Mouse (Mus musculus): ENCODE results near the gene Wscd2. TPM values are rescaled to one million over a fixed set of nuclear protein-coding genes. Genes with fewer than 3 reads are reported as not detected.

Gene Wscd2
- total RNA-seq, 2 experiments from 2014 or later: 2.7 to 4.6 TPM

DNA sequence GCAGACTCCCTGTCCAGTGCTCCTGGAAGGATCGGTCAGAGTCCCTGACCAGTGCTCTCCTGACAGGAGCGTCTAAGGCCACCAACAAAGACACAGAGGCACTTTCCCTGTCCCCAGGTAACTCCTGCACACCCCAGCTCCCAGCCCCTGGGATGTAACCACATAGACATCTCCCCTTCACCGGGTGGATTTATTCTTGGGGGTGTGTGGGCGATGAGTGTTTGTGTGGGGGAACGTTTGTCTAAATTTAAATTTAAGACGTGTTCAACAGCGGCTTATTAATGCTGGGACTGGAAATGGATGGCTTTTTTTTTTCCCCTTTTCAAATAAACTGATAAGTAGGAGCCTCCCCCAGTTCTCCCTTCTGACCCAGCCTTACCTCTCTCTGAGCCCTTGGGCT, 49.7 kb downstream of the Wscd2 start:
- DNase-seq: no peak

DNA sequence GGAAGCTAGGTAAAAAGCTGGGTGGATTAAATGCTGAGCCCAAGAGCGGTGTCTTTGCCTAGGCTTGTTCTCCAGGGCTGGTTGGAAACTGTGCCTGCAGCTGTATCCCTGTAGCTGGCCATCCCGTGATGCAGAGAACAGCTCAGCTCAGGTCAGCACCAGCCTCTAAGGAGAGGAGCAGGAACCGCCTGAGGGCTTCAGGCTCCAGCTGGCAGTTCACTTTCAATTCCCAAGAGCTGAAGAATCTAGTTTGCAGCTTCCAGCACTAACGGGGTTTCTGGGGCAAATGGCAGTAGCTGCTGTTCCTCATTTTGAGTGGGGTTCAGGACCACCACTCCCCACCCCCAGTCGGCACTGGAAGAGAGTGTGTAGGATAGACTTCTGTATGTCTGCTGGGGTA, 51.1 kb downstream of the Wscd2 start:
- DNase-seq: no peak

DNA sequence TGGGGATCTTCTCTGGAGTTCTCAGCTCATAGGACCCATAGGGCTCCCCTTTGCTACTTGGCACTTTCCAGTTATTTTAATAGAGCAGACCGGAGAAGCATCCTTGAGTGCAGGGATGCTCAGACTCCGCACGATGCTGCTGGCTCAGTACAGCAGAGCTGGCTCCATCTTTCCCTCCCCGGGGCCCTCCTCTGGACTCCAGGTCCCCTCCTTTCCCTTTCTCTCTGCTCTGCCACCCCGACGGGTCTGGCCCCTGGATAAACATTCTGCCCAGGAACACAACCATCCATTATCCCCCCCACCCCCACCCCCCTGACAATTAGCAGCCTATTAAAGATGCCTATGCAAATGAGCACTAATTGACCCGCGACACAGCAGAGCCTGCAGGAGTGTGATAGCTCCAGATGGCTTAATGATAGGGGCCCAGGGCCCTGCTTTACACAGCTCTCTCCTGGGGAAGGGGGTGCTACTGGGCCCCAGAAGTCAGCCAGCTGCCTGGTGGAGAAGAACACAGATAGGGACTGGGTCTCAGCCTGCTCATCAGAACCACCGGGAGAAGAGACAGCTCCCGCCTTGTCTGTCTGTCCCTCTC, 52.8 kb downstream of the Wscd2 start:
- DNase-seq: no peak

DNA sequence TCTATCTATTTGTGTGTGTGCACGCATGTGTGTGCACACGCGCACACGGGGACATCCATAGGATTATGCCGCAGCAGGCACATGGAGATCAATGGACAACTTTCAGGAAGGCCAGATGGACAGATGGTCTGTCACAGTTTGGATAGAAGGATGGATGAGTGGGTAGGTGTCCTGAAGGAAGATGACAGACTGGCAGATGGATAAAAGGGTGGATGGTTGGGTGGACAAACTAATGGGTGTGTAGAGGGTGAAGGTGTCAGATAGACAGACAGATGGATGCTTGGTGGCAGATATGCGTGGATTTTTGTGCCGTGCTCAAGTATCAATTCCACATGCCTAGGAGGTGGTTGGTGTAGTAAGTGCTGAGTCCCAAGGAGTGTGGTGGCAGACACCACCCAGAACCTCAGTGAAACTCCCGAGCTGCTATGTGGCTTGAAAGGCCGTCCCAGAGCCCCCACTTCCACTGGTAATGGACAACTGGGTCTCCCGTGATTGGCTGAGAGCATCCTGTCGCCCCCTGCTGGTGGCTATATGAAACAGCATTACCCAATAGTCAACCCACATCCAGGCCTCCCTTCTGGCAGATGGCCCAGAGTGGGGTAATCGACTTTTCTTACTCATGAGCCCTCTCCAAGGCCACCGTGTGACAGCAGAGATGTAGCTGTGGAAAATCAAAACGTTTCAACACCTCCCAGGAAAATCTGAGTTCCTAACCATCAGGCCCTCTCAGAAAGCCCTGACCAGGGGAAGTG, 58.0 kb downstream of the Wscd2 start:
- DNase-seq: peak; percentile 75 to 81

DNA sequence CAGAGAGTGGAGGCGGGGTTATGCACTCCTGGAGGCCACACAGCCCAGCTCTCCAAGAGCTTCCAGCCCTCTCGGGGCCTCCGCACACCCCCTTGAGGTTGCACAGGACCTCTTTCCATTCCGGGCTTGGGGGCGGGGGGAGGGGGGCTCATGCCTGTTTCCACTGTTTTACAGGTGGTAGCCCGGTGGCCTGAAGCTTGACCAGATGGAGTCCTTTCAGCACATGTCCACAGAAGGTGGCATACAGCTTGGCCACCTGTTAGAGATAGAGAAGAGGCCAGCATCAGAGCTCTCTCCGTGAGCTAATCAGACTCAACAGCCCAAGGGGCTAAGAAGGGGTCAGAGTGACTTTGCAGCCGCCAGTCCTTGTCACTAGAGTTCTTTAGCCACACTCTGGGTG, 60.1 kb downstream of the Wscd2 start:
- DNase-seq: no peak

DNA sequence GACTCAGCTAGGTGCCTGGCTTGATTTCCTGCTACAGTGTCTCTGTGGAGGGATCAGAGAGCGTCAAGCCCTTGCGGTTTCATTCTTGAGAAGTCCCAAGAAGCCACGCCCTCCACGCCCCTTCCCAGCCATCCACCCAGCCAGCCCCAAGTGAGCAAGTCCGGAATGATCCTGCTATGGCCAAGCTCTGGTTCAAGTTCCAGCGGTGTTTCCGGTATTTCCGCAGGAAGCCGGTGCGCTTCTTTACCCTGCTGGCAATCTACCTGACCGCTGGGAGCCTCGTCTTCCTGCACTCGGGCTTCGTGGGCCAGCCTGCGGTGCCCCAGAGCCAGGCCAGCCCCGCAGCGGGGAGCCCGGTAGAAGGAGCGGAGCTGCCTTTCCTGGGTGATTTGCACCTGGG, 60.6 kb downstream of the Wscd2 start:
- DNase-seq: no peak

DNA sequence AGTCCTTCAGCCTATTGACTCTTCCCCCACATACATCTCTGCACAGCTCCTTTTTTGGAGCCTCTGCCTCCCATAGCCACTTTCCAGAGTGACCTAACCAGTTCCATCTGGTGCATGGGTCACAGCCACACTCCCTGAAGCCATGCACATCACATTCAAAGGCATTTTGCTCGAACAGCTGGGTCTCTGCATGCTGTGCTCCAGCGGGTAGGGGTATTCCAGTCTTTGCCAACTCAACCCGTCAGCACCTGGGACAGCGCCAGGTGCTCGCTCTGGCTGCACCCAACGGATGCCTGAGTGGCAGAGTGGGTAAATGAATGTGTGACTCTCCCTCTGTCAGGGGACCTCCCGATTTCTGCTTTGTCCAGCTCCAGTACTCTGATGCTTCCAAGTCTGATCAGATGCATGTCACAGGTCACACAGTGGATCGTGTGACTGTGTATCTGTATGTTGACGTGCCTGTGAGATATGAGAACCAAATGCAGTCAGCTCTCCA, 63.3 kb downstream of the Wscd2 start:
- peak in 1 of 2 experiments; percentile 25 for DNase-seq

DNA sequence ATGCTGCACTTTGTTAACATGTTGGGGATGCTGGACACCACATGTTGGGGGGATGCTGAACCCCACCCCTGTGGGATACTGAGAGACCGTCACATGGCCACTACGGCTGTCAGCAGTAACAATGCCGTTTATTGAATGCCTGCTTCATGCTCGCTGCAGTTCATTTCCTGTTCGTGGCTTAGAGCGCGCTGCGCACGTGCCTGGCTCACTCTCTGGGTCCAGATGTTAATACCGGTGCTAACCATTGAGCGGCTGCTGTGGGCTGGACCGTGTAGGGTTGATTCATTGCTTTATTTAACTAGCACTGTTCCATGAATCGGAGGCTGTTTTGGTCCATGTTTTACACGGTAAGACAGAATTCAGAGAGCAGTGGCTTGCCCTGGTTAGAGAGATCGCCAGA, 64.0 kb downstream of the Wscd2 start:
- DNase-seq: no peak

DNA sequence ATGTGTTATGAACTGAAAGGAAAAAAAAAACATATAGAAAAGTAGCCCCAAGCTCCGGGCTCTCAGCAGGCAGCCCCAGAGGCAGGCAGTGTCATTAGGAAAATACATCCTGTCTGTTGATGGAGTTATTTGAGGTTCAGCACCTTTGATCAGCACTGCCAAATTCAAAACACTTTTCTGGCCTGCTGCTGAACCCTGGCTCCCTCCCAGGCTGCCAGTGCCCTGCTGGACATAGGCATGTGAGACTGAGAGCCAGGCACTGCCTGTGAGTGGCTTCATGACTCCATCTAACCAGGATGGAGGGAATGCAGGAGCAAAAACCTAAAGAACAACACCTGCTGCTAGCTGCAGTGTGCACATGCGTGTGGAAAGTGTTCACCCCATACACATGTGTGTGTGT, 64.4 kb downstream of the Wscd2 start:
- DNase-seq: peak in 1 of 2 experiments; percentile 42

DNA sequence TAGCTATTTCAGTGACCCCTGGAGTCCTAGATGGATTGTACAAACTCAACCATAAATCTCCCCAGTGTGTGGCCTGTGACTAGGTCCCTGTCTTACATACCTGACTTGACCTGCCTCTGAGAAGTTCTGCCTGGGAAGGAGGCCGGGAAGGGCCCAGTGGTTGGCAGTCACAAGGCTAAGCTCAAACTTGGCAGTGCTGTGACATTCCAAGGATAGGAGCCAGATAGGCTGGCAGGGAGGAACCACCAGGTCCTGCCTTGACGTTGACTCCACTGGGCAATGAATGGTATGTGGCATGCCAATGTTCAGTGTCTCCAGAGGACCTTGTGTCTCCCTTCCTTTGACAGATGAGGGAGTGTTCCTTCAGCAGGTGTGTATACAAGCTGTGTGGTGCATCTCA, 65.6 kb downstream of the Wscd2 start:
- peak in 1 of 2 experiments; percentile 32 for DNase-seq

DNA sequence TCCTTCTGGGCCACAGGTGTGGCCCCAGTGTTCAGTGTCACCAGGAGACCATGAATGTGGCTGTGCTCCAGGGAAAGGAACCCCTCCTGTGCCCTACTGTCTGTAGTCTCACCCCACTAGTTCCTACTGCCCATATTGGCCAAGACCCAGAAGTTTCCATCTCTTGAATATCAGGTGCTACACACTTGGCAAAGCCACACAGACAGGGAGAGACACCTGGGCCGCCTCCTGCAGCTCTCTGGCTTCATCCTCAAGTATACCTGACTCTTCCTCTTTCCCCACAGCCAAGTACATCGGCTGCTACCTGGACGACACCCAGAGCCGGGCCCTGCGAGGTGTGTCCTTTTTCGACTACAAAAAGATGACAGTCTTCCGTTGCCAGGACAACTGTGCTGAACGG, 67.9 kb downstream of the Wscd2 start:
- DNase-seq: no peak

DNA sequence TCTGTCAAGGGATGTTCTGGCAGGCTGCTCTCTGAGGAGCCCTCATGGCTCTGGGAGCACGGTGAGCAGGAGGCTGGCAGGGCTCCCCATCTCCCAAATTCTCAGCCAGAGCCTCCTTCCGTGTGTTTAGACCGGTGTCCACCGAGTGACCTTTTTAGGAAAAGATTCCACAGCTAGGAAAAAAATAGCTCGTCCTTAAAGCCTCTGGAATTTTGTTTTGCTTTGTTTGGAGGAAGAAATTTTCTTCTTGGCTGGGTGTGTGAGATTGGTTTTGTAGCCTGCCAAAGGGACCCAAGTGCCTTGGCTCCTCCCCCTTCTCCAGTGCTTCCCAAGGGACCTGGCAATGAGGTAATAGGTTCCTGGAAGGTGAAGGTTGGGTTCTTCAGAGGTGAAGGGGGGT, 69.5 kb downstream of the Wscd2 start:
- DNase-seq: peak in 1 of 2 experiments; percentile 32

DNA sequence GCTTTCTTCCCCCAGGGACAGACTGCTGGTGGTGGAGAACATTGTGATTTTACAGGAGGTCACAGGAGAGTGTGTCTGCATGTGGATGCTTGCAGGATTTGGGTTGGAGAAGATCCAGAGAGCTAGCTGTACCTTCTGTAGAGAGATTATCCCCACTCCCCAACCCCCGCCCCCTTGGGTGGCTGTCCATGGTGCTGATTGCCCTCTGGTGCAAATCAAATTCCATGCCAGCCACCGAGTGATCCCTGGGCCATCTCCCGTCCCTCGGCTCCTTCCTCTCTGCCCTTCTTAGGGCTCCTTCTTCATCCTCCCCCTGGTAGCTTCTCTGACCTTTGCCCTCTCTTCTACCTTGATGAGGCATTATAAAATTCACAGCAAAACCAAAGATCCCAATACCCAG, 74.3 kb downstream of the Wscd2 start:
- no peak for DNase-seq

DNA sequence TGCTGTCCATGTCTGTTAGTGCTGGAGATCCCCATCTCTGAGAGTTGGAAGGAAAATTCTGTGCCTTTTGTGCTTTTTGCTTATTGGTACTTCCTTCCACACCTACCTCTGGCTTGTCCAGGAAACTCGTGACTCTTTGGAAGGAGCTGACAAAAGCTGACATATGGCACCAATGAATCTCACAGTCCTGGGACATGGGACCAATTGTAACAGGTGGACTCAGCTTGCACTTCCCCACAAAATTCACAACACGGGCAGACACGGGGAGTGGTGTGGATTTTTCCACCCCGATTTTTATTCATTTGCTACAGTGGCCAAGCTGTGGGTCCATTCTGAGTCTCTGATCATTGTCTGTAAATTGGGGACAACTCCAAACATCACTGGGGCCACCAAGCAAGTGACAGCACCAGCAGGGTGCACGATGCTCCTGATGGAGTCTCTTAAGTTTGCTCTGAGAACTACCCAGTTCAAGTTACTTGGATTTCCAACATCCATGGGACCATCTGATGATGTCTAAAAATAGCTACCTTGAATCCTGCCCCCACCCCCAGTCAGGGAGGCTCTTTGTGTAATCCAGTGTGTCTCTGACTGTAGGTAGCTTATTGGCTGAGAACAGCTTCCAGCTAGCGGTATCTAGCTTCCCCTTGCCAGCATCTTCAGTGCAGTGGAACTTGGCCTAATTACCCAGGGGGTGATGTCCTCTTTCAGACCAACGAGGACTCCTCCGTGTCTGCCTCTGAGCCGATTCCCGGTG, 75.1 kb downstream of the Wscd2 start:
- DNase-seq: no peak

DNA sequence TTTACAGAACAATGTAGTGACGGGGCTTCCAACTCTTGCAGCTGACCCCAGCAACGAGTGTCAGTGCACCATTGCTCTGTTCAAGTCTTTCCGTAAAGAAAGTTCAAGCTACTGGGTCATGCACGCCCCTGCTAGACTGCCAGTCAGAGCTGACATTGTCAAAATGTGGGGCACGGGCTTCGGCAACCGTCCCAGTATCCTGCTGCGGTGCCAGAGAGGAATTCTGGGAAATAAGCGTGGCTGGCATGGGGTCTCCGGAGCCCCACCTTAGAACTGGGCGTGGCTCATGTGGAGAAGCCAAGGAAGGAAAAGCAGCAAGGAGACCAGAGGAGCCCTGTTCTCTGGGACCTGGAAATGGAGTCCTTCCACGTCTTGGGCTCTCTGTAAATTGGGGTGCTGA, 75.7 kb downstream of the Wscd2 start:
- DNase-seq: no peak

DNA sequence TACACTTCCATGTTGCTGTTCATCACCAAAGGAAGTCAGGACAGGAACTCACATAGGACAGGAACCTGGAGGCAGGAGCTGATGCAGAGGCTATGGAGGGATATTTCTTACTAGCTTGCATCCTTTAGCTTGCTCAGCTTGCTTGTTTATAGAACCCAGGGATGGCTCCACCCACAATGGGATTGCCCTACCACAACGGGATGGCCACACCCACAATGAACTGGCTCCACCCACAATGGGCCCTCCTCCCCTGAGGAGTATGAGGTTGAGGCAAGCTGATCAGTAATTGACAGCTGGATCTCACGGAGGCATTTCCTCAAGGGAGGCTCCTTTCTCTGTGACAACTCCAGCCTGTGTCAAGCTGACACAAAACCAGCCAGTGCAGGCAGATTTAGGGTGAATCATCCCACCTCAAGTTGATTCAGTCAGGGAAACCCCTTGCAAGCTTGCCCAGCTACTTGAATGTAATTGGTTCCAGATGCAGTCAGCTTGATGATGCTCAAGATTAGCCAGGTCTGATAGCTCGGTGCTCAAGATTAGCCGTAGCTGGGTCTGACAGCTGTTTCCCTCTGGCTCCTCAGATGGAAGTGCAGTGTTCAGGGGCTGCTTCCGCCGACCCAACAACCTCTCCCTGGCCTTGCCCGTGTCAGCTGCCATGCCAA, 80.1 kb downstream of the Wscd2 start:
- DNase-seq: no peak

DNA sequence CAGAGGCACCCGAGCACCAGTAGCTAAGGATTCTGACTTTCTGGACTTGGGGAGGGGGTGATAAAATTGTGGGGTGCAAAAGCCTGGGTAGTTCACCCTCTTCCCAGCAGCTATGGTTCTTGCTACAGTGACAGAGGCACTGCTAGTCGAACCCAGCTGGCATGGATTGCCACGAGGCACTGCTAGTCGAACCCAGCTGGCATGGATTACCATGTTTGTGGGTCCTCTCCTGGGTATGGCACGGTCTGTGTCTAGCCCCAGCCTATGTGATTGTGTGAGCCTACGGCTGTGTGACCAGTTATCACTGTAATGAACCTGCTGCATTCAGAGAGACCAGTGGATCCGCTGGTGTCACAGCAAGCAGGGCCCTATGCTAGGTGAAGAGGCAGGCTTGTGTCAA, 87.4 kb downstream of the Wscd2 start:
- no peak for DNase-seq

DNA sequence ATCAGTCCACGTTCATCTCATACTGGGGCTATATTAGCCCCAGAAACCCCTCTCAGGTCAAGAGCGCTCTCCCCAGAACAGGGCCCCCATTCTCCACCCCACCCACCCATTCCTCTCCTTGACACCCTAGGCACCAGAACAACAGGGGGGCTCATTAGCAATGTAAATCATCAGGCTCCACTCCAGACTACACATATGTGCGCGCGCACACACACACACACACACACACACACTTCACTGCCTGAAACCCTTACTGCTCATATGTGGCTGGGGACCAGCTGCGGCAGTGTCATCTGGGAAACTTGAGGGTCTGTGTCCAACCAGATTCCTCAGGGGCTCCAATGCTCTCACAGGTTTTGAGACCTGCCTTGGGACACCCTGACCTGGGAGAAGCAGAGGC, 88.3 kb downstream of the Wscd2 start:
- no peak for DNase-seq

DNA sequence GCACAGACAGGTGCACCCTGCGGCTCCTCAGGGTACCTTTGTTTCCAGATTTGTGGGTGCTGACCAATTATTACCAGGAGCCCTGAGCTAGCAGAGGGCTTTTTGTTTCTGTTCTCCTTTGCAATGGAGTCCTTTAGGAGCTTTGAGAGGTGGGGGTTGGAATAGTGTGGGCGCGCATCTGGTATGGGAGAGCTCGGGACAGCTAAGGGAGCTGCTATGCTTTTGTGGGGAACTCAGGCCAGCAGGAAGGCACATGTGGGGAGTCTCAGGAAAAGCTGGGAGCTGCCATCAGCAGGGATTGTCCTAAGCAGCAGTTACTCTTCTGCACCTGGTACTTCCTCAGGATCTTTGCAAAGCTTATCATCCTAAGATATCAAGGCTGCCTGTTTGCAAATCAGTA, 89.0 kb downstream of the Wscd2 start:
- DNase-seq: no peak

DNA sequence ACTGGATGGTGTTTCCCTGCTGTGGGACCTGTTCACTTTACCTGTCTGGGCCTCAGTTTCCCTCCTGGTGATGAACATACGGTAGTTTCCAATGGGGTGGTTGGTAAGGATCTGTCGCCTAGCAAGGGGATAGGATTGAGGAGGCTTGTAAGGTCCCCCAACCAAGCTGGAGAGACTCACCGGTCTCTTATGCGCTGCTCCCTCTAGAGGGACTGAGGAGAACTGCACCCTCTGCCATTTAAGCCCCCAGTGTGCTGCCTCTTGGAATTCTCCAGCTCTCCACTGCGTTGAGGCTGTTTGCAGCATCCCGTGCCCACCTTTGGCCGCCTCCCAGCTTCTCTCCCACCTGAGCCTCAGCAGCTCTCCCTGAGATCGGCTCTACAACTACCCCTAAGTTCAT, 90.1 kb downstream of the Wscd2 start:
- no peak for DNase-seq

DNA sequence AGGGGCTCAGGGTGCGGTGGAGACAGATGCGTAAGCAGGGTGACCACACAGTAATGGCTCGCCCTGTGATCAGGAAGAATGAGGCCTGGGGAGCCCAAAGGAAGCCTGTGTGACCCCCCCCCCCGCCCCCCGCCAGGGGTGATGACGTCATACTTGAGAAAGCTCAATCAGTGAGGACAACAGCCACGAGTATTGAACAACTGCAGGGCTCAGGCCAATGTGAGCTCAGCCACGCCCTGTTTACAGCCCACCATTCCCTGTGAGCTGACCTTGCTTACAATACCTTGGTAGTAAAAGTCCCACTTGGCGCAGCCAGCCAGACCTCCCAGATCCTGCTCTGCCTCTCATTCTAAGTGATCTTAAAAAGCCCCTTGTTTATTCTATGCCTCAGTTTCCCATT, 90.7 kb downstream of the Wscd2 start:
- DNase-seq: no peak

DNA sequence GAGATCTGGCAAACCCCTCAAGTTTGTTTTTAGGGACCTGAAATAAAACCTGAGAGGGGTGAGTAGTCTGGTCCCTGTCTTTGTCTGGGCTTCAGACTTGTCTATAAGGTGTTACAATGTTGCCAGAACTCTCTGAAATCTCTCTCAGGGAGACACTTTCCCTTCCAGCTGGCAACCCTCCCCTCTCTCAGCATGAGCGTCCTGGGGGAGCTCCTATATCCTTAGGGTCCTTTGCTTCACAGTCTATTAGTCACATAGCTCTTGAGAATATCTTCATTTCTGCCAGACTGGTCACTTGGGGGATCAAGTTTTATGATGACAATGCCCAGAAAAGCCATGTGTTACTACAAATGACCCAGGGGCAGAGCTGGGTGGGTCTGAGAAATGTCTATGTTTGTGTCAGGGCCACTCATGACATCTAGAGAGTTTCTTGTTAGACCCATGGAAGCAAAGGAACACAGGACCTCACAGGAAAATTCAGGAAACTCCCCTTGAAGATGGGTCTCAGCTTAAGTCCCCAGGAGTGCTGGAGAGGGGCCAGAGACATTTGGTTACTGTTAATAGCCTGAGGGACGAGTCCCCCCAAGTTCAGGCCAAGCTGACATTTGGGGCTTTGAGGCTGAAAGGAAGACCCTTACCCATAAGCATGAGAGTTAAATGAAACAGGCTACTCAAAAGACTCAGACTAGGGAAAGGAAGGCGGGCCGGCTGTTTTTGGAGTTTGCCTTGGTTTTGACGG, 93.5 kb downstream of the Wscd2 start:
- DNase-seq: no peak
